In the genomic region with DNA sequence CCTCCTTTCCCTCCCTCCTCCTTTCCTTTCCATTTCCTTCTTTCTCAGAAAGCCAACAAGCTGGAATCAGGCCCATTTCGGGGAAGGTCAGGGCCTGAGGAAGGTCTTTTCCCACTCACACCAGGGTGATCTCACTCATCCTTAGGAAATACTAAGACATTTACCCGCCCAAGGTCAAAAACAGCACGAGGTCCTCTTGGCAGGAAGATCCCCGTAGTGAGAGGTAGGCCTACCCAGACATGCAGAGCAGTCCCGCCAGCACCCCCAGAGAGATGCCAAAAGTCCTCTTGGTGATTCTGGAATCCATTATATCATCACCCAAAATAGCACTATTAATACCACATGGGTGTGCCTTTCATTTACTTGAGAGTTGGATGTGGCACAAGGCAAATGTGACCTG, we compare ENCODE assay signal across 16 mouse cellular contexts. TPM values are rescaled to one million over a fixed set of nuclear protein-coding genes. Genes with fewer than 3 reads are reported as not detected.
A peak's percentile ranks its signal among the peaks of the same experiment; 100 is the strongest.
DNase-seq lines count a peak whose midpoint lies in the region; ATAC-seq lines count a peak whose summit lies in the region.
"Had no signal": no experiment of that assay in that cellular context is flagged by ENCODE, and none has a peak within 500 bp of the region (broad histone marks: within the 10 kb centered on the region; RNA-seq: fewer than 3 reads in every experiment).

No protein-coding gene starts in this region.

- peak; percentile 38 for DNase-seq in embryonic facial prominence, embryonic 14.5 days (ENCODE audit: low spot score)
- DNase-seq in embryonic facial prominence, embryonic 10.5 days (ENCODE audit: low spot score) = no peak
- DNase-seq in adrenal gland, adult 18-20 months (ENCODE audit: low spot score in 2 of 2) = peak; percentile 24 to 38
- DNase-seq in gastrocnemius, adult 18-20 months (ENCODE audit: low spot score) = peak; percentile 75
- DNase-seq in heart, postnatal 10 days = peak; percentile 78 to 79
- DNase-seq in right cerebral cortex, postnatal 36 days (ENCODE audit: low spot score in 2 of 2) = no peak
- DNase-seq in right cerebral cortex, postnatal 10 days (ENCODE audit: low spot score in 2 of 2) = no peak
- DNase-seq in spleen, postnatal 4 days (ENCODE audit: low spot score in 2 of 2) = no peak
- DNase-seq: cerebellum, adult 18-20 months; kidney, adult 9 months; lung, postnatal 14 days; thymus, postnatal 14 days had no signal

- no peak overlapping the region for H3K9ac ChIP-seq in embryonic facial prominence, embryonic 14.5 days (ENCODE audit: low read depth, low read length)
- H3K9ac ChIP-seq: embryonic facial prominence, embryonic 13.5 days; midbrain, embryonic 15.5 days; neural tube, embryonic 13.5 days had no signal

- peaks cover 4% of the 10 kb centered on the region; the same call in 1 of the 2 replicates for H3K4me1 ChIP-seq in embryonic facial prominence, embryonic 14.5 days (ENCODE audit: control insufficient read depth, insufficient read depth, low read length)
- no peaks in the 10 kb centered on the region for H3K4me1 ChIP-seq in embryonic facial prominence, embryonic 10.5 days
- H3K4me1 ChIP-seq: midbrain, embryonic 15.5 days; neural tube, embryonic 13.5 days had no signal

- ATAC-seq in embryonic facial prominence, embryonic 14.5 days (ENCODE audit: low read depth) = no peak
- ATAC-seq: midbrain, embryonic 15.5 days had no signal

- H3K9me3 ChIP-seq in embryonic facial prominence, embryonic 14.5 days (ENCODE audit: control insufficient read depth, low read length) = no peaks in the 10 kb centered on the region
- H3K9me3 ChIP-seq in embryonic facial prominence, embryonic 10.5 days = no peaks in the 10 kb centered on the region
- H3K9me3 ChIP-seq: embryonic facial prominence, embryonic 13.5 days; midbrain, embryonic 15.5 days; neural tube, embryonic 13.5 days had no signal

- no peaks in the 10 kb centered on the region for H3K27me3 ChIP-seq in embryonic facial prominence, embryonic 14.5 days (replicated peaks; ENCODE audit: control insufficient read depth, insufficient read depth, low read length)
- H3K27me3 ChIP-seq in embryonic facial prominence, embryonic 10.5 days (replicated peaks; ENCODE audit: low read depth, poor library complexity, severe bottlenecking) = no peaks in the 10 kb centered on the region
- H3K27me3 ChIP-seq: midbrain, embryonic 15.5 days; neural tube, embryonic 13.5 days had no signal

- no peaks in the 10 kb centered on the region for H3K36me3 ChIP-seq in embryonic facial prominence, embryonic 14.5 days (ENCODE audit: control insufficient read depth, insufficient read depth, low read length)
- no peaks in the 10 kb centered on the region for H3K36me3 ChIP-seq in embryonic facial prominence, embryonic 10.5 days (replicated peaks)
- H3K36me3 ChIP-seq: embryonic facial prominence, embryonic 13.5 days; midbrain, embryonic 15.5 days; neural tube, embryonic 13.5 days had no signal

- H3K4me2 ChIP-seq in embryonic facial prominence, embryonic 14.5 days (ENCODE audit: low read depth, low read length) = no peak overlapping the region
- H3K4me2 ChIP-seq: embryonic facial prominence, embryonic 13.5 days; midbrain, embryonic 15.5 days; neural tube, embryonic 13.5 days had no signal

- intact Hi-C loops in heart, postnatal 10 days (cut with DNase I) = no loop called here

- H3K27ac ChIP-seq in embryonic facial prominence, embryonic 14.5 days (replicated peaks; ENCODE audit: low read depth, low read length) = no peak overlapping the region
- no peak overlapping the region for H3K27ac ChIP-seq in embryonic facial prominence, embryonic 10.5 days (replicated peaks)
- H3K27ac ChIP-seq: embryonic facial prominence, embryonic 13.5 days; layer of hippocampus, adult 2 months; midbrain, embryonic 15.5 days; neural tube, embryonic 13.5 days had no signal

- H3K4me3 ChIP-seq in embryonic facial prominence, embryonic 14.5 days (ENCODE audit: low read depth, low read length) = no peak overlapping the region
- H3K4me3 ChIP-seq in embryonic facial prominence, embryonic 10.5 days = no peak overlapping the region
- H3K4me3 ChIP-seq: embryonic facial prominence, embryonic 13.5 days; layer of hippocampus, adult 2 months; midbrain, embryonic 15.5 days; neural tube, embryonic 13.5 days had no signal

- WGBS in embryonic facial prominence, embryonic 14.5 days = 47% methylated on average over 5 of the region's 5 CpGs
- 66% methylated on average over 5 of the region's 5 CpGs for WGBS in embryonic facial prominence, embryonic 10.5 days

RNA-seq across cellular contexts. Expression of gene Emp1, which starts 36.5 kb away (rescaled TPM):
- polyA plus RNA-seq in embryonic facial prominence, embryonic 14.5 days (2014; fragmentation: Nextera tagmentation; extraction: Ambion mirVana) = 56.5 and 70.8 TPM in 2 replicates
- polyA plus RNA-seq in embryonic facial prominence, embryonic 10.5 days (2016; fragmentation: Nextera tagmentation; extraction: Ambion mirVana) = 4.3 and 7.7 TPM in 2 replicates
- 10 to 100 TPM; 21.7 to 53.4 TPM for total RNA-seq in adrenal gland, adult 18-20 months (2021)
- 10 to 100 TPM; 20.3 to 48.7 TPM for total RNA-seq in gastrocnemius, adult 18-20 months (2021)
- 100 to 1,000 TPM; 192 to 206 TPM for total RNA-seq in heart, postnatal 10 days (2021)

Comparison
In these comparisons a context has a peak if more than half of its experiments do, and no peak if none do; other contexts are left out.
1. DNase-seq: peak in embryonic facial prominence, embryonic 14.5 days (single experiment), adrenal gland, adult 18-20 months (2 of 2), gastrocnemius, adult 18-20 months (single experiment) and heart, postnatal 10 days (2 of 2); none in embryonic facial prominence, embryonic 10.5 days (single experiment), right cerebral cortex, postnatal 36 days (0 of 2), right cerebral cortex, postnatal 10 days (0 of 2) and spleen, postnatal 4 days (0 of 2).